Mouse (Mus musculus) adipocyte (in vitro differentiated cells): ENCODE measurements at regions not wholly inside any gene's neighbourhood (a gene's known extent, or its start where the extent isn't known, plus 50 kb on each side); places are given as distances from the start of the nearest gene placed in this dataset.

Source experiments
- DNase-seq: peaks from one replicate; pipeline ENCODE4 v3.0.0-alpha.2; 2016; ENCODE audit warnings: low spot score

DNA sequence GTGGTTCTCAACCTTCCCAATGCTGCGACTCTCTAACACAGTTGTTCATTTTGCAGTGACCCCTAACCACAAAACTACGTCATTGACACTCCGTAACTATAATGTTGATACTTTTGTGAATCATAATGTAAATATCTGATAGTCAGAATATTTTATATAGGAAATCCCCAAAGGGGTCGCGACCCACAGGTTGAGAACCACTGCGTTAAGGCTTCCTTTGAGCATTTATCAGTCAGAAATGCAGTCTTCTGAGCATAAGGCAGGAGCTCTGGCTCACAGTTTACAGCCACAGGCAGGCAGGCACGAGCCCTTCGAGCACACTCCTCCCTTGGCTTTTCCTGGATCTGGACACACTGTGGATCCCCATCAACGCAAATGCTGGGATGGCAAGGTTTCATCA lies 57.0 kb downstream of the Nxnl2 start:
- no peak for DNase-seq

DNA sequence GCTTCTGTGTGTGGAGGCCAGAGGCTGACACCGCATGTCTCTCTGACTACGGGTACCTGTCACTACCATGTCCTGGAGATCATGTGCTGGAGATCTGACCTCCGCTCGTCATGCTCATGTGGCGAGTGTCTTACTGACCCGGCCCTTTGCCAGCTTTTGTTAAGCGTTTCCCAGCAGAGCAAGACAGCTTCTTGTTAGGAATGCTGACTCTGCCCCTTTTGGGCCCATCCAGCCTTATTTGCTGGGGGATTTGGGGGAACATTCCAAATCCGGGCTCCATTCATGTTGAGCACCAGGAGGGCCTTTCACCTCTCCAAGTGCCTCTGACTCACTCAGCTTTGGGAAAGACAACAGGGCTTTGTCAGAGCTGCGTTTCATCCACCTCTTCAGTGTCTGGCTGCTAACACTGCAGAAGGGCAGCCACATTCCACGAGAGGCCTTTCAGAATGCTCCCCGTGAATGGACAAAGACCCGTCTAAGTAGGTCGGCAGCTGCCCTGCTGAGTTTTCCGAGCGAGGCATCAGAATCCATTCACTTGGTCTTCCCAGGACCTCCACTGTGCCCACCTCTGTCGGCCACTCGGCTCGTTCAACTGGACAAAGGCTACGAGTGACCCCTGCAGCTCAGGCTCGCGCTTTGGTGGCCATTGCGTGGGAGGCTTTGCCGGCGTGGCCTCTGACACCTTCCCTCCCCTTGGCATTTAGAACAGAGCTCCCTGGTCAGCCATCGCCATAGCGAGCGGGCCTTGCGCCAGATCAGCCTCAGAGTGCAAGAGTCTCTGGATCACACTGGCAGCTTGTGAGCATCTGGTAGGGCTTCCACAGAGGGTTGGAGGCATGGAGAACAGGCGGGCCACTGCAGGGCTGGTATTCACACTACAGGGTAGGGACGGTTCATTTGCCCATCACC lies 58.3 kb downstream of the Nxnl2 start:
- no peak for DNase-seq

- no peak for DNase-seq
These were observed 59.0 kb downstream of the Nxnl2 start for GRCm38 (mm10) chr13:51229862-51230261.

GRCm38 (mm10) chr13:51231586-51231985 lies 60.8 kb downstream of the Nxnl2 start:
- no peak for DNase-seq

DNA sequence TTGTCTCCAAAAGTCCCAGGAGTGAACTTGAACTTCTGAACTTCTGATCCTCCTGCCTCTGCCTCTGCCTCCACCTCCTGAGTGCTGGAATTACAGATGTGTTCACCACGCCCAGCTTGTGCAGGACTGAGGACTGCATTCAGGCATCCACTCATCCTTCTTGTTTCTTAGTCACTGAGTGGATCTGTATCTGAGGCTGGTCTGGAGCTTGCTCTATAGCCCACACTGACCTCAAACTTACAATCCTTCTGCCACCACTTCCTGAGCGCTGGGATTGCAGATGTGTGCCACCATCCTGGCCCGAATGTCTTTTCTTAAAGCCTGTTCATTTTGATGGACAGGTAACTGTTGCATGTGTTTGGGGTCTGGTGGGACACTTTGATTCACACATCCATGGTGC lies 76.6 kb downstream of the Nxnl2 start:
- no peak for DNase-seq

GRCm38 (mm10) chr13:51253371-51253770 lies 82.5 kb downstream of the Nxnl2 start:
- peak; percentile 26 for DNase-seq

DNA sequence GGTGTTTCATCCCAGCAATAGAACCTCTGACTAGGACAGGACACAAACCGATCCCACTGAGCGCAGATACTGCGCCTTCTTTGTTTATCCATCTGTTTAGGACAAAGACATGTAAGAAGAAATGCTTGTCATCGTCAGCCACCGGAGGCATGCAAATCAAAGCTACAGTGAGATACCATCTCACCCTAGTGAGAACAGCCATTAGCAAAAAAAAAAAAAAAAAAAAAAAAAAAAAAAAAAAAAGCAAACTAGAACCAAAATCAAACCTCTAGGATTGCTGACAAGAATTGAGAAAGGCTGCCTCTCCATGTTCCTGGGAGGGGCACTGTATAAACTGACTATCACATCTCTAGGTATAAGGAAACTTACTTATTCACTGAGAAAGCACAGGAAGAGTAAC lies 84.9 kb downstream of the Nxnl2 start:
- no peak for DNase-seq

- no peak for DNase-seq
These were observed 88.2 kb downstream of the Nxnl2 start for GRCm38 (mm10) chr13:51258752-51259721.

GRCm38 (mm10) chr13:51261619-51262018 lies 90.8 kb downstream of the Nxnl2 start:
- no peak for DNase-seq

DNA sequence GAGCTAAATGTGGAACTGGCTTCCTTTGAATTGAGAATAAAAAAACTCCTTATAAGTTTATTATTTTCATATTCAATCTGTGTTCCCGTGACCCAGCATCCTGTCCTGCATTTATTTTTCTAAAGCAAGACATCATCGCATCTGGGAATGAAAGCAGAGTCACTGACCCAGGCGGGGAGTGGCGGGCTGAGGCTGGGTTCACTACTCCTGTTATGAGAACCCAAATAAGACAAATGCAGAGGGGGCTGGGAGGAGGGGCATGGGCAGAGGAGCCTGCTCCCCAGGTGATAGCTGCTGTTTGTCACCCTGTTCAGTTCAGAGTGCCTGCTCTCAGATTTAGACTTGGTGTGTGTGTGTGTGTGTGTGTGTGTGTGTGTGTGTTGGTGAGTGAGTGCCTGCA lies 102.0 kb downstream of the Nxnl2 start:
- no peak for DNase-seq

DNA sequence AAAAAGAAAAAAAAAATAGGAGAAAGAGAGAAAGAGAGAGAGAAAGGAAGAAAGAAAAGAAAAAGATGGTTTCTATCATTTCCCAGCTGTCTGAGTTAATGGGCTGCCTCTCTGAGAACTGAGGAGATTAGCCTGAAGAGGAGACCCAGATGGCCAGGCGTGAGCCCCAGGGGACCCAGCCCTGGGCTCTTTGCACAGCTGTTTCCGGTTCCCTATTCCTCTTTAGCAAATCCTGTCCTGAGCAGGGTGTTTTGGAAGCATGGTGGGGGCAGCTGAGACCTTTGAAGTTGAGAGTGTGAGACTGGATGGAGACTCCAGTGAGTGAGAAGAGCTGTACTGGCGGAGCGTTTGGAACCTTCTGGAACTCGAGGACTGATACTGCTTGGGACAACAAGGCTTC lies 103.8 kb downstream of the Nxnl2 start:
- DNase-seq: no peak

- DNase-seq: no peak
These were observed 105.8 kb downstream of the Nxnl2 start for GRCm38 (mm10) chr13:51276601-51277000.

- DNase-seq: no peak
These were observed 106.7 kb downstream of the Nxnl2 start for GRCm38 (mm10) chr13:51277515-51277914.

DNA sequence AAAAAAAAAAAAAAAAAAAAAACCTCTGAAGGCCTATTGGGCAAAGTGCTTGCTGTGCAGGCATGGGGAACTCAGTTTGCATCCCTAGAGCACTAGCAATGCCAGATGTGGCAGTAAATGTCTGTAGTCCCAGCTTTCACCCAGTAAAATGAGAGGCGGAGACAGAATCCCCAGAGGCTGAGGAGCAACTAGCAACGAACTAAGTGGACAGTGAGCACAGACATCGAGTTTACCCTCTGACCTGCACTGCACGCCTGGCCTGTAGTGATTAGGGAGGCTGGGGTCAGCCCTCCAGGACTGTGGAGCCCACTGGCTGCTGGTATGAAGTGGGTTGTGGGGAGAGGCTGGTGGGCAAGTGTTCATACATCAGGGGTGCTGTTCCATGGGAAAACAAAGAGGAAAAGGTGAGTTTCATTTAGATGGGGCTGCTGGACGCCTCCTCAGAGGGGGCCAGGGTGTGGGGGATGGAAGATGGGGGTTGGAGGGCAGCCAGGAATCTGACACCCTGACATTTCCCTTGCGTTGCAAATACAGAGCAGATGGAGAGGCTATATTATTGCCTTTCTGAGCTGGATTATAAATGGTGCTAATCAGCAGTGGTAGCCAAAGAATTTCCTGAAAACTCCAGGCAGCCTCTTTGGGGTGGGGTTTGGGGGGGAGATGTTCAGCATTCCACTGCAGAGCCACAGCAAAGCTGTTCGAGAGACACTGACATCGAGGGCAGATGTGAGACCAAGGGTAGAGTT lies 109.0 kb downstream of the Nxnl2 start:
- DNase-seq: peak; percentile 55

GRCm38 (mm10) chr13:51280388-51280753 lies 109.5 kb downstream of the Nxnl2 start:
- DNase-seq: no peak

GRCm38 (mm10) chr13:51284679-51285078 lies 113.9 kb downstream of the Nxnl2 start:
- no peak for DNase-seq

DNA sequence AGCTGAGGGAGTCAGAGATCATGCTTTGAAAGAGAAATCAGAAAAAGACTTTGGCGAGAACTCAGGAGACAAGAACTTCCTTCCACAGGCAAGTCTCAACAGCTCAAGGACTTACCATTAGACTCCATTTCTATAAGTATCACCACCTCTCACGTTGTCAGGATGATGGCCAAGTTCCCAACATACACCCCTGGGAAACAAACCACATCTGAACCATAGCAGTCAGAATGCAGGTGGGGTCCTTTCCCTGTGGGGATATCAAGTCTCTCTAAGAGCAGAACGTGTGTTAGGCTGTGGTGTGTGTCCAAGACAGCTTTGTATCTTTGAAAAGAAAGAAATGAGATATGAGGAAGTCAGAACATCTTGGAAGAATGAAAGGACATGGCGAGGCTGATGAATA lies 118.6 kb downstream of the Nxnl2 start:
- no peak for DNase-seq

DNA sequence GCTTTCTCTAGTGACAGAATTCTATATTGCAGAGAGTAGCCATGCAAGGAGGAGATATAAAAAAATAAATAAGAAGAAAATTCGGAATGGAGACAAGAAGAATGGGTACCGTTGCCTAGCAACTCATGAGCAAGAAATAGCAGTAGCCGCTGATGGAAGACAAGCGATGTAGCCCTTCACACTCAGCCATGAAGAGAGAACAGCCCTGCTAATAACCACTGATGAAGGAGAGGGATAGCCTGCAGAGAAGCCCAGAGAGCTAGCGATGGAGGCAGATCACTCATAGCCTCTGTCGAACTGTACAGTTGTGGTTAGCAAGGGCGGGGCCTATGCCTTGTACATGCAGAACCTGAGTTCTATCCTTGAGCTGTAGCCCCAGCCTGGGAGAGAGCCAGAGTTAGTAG lies 118.4 kb upstream of the S1pr3 start:
- no peak for DNase-seq

DNA sequence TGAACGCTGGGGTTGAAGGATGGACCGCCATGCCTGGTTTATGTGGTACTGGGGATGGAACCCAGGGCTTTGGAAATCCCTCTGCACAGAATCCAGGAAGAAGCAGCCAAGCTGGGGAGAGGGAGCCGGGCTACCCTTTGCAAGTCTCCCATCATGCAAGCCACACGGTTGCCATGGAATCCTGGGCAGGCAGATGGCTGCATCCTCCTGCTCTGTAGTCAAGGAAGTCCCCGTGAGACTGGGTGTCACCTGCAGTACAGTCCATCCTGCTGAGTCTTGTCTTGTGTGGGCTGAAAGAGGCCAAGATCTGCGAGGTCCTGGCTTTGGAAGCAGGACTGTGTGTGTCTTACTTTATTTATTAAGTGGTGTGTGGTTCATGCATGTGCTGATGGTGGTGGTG lies 117.5 kb upstream of the S1pr3 start:
- DNase-seq: no peak

- no peak for DNase-seq
These were observed 115.4 kb upstream of the S1pr3 start for GRCm38 (mm10) chr13:51293047-51293446.

- peak; percentile 81 for DNase-seq
These were observed 112.6 kb upstream of the S1pr3 start for GRCm38 (mm10) chr13:51295872-51296271.

DNA sequence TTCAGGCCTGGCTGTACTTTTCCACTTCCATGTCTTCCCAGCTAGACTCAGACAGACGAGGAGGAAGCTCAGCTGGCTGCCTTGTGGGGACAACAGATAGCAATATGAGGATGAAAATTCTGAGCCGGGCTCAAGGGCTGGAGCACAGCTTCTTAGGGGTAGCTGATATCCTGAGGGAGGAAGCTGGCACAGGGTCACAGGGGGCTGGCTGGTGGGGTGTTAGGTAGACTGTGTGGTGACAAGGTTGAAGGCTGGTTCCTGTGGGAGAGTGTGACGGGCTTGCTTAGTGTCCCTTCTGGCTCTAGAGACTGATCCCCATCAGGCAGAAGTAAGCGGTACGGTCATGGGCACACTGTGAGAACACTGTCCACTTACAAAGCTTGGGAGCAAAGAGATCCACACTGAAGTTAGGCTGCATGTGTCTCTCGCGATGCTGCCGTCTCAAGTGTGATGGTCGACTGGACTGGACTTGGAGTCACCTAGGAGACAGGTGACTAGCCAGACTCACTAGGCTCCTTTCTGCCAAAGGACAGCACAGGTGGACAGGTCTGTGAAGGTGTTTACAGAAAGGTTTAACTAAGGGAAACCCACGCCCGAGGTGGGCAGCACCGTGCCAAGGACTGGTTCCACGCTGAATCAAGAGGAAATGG lies 111.1 kb upstream of the S1pr3 start:
- DNase-seq: no peak
